Mouse (Mus musculus) liver, embryonic 16.5 days (tissue): Measurements from ENCODE around the gene Tirap. TPM values are rescaled to one million over a fixed set of nuclear protein-coding genes. Genes with fewer than 3 reads are reported as not detected.
"Not testable (repeated sequence)": the region's sequence is repeated elsewhere in the genome, so short reads cannot be mapped to it uniquely, and the experiment has no call there.

Source experiments
- ATAC-seq: fragments of 200-750 bp; cut with Nextera tagmentation; 2 replicates; pipeline ENCODE4 v1.8.0; 2017; ENCODE audit warnings: low read depth, mild to moderate bottlenecking, moderate number of reproducible peaks, moderate library complexity
- H3K27ac ChIP-seq: fragments of 300-500 bp; sonication (generic); 2 replicates; pipeline ENCODE4 v1.5.1; 2014; ENCODE audit warnings: mild to moderate bottlenecking, low read length
- H3K27me3 ChIP-seq: fragments of 300-500 bp; sonication (generic); 2 replicates; pipeline ENCODE4 v1.6.1; 2014; ENCODE audit warnings: low read depth, low read length, mixed read lengths; ENCODE audit not compliant: control insufficient read depth, insufficient read depth
- H3K36me3 ChIP-seq: fragments of 300-500 bp; sonication (generic); 2 replicates; pipeline ENCODE4 v1.6.1; 2014; ENCODE audit warnings: mild to moderate bottlenecking; ENCODE audit not compliant: control insufficient read depth, insufficient read depth
- H3K4me1 ChIP-seq: fragments of 300-500 bp; sonication (generic); 2 replicates; pipeline ENCODE4 v1.6.1; 2014; ENCODE audit warnings: low read depth, low read length, mixed read lengths; ENCODE audit not compliant: control insufficient read depth
- H3K4me2 ChIP-seq: fragments of 300-500 bp; sonication (generic); 2 replicates; pipeline ENCODE4 v1.6.1; 2014; ENCODE audit warnings: low read depth, low read length, mixed read lengths
- H3K4me3 ChIP-seq: fragments of 300-500 bp; sonication (generic); 2 replicates; pipeline ENCODE4 v1.5.1; 2014; ENCODE audit warnings: low read depth, mild to moderate bottlenecking, low read length
- H3K9ac ChIP-seq: fragments of 300-500 bp; sonication (generic); 2 replicates; pipeline ENCODE4 v1.6.1; 2014; ENCODE audit warnings: low read depth, low read length
- H3K9me3 ChIP-seq: fragments of 300-500 bp; sonication (generic); replicated peaks from 2 replicates; pipeline ENCODE4 v1.6.1; 2016; ENCODE audit warnings: low read length; ENCODE audit not compliant: control insufficient read depth
- WGBS: fragments of 180-500 bp; shearing (Covaris S2); extraction: QIAGEN DNeasy Blood & Tissue Kit; methylation state at CpG from one replicate; pipeline ENCODE4 v1.1.7; 2014; ENCODE audit not compliant: insufficient replicate concordance; 5-methylcytosine and 5-hydroxymethylcytosine counted together
- polyA plus RNA-seq: library from polyadenylated mRNA; unstranded; fragments of >200 nt; fragmentation: Nextera tagmentation; extraction: Ambion mirVana; gene quantifications from 2 replicates; pipeline ENCODE4 v1.2.1, GENCODE M21; 2015

Tirap gene
- polyA plus RNA-seq, 1 experiment from 2014 or later = 8.5 TPM

DNA sequence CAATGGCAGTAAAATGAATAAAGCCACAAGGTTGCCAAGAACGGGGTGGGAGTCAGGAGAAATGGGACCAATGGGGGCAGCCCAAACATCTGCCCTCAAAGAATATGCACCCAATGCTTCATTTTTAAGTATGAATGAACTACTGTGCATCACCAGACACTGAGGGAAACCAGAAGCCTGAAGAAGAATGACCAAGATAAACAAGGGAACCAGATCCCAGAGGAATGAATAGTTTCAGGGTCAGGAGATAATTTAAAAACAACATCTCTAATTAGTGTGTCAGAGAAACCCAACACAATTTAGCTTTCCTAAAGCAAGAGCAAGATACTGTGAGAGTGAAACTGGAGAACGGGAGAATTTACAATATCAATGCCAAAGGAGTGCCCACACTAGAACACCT, 39.4 kb downstream of the Tirap start:
- Histone ChIP-seq H3K9me3 (no peaks in the 10 kb centered on the region), H3K4me1 (no peaks in the 10 kb centered on the region; the same call in 1 of the 2 replicates), H3K4me3 (no peak overlapping the region), H3K4me2 (no peak overlapping the region), H3K27me3 (no peaks in the 10 kb centered on the region), H3K9ac (no peak overlapping the region), H3K36me3 (no peaks in the 10 kb centered on the region), H3K27ac (no peak overlapping the region)
- WGBS = 75% methylated on average over 2 of the region's 2 CpGs
- ATAC-seq = no peak

GRCm38 (mm10) chr9:35158477-35158876, 41.6 kb downstream of the Tirap start:
- Histone ChIP-seq H3K4me1 (no peaks in the 10 kb centered on the region), H3K27ac (no peak overlapping the region), H3K36me3 (no peaks in the 10 kb centered on the region), H3K9ac (no peak overlapping the region), H3K4me3 (no peak overlapping the region), H3K9me3 (no peaks in the 10 kb centered on the region), H3K27me3 (no peaks in the 10 kb centered on the region), H3K4me2 (no peak overlapping the region)
- ATAC-seq = no peak
- 73% methylated on average over 3 of the region's 3 CpGs for WGBS

- H3K9ac ChIP-seq = no peak overlapping the region
- H3K4me3 ChIP-seq = no peak overlapping the region
- no peaks in the 10 kb centered on the region for H3K36me3 ChIP-seq
- 68% methylated on average over 4 of the region's 4 CpGs for WGBS
- H3K4me2 ChIP-seq = no peak overlapping the region
- no peaks in the 10 kb centered on the region for H3K4me1 ChIP-seq
- H3K9me3 ChIP-seq = no peaks in the 10 kb centered on the region
- ATAC-seq = no peak
- no peaks in the 10 kb centered on the region for H3K27me3 ChIP-seq
- H3K27ac ChIP-seq = 0 out of 2 replicates have a peak overlapping the region, but pooled peaks have one; percentile 20
Measured at GRCm38 (mm10) chr9:35156862-35157261, 43.2 kb downstream of the Tirap start.

GRCm38 (mm10) chr9:35156002-35156710, 43.9 kb downstream of the Tirap start:
- no peak overlapping the region for H3K4me3 ChIP-seq
- 79% methylated on average over 5 of the region's 5 CpGs for WGBS
- H3K27me3 ChIP-seq = no peaks in the 10 kb centered on the region
- no peaks in the 10 kb centered on the region for H3K9me3 ChIP-seq
- no peak for ATAC-seq
- no peaks in the 10 kb centered on the region for H3K36me3 ChIP-seq
- no peak overlapping the region for H3K9ac ChIP-seq
- H3K4me2 ChIP-seq = no peak overlapping the region
- no peaks in the 10 kb centered on the region for H3K4me1 ChIP-seq
- 0 out of 2 replicates have a peak overlapping the region, but pooled peaks have one; percentile 20 for H3K27ac ChIP-seq

GRCm38 (mm10) chr9:35152923-35153322, 47.2 kb downstream of the Tirap start:
- WGBS = 50% methylated on average over 1 of the region's 1 CpGs
- ATAC-seq = no peak
- Histone ChIP-seq H3K9ac (no peak overlapping the region), H3K4me1 (no peaks in the 10 kb centered on the region), H3K4me2 (no peak overlapping the region), H3K27ac (no peak overlapping the region), H3K27me3 (no peaks in the 10 kb centered on the region), H3K4me3 (no peak overlapping the region), H3K9me3 (no peaks in the 10 kb centered on the region), H3K36me3 (no peaks in the 10 kb centered on the region)

DNA sequence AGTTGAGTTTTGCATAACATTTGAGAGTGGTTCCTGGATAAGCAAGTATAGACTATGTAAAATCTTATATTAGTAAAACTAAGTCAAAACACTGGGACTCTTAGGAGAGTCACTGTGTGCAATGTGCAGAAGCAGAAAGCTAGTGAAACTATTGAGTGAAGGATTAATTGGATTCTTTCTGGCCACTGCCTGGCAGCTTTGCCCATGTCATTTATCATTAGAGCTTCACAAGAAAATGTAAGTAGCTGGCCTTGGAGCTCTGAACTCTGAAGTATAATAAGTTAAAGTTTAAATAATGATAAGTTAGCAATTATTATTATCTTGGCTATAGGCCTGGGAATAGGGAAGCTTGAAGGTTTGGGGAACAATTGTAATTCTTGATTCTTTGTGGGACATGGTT, 51.3 kb downstream of the Tirap start:
- not testable (repeated sequence) for H3K27ac ChIP-seq, ATAC-seq, H3K9me3 ChIP-seq, H3K4me1 ChIP-seq, H3K9ac ChIP-seq, H3K27me3 ChIP-seq, H3K36me3 ChIP-seq, H3K4me3 ChIP-seq, H3K4me2 ChIP-seq

- WGBS = 89% methylated on average over 14 of the region's 14 CpGs
- H3K4me3 ChIP-seq, H3K9me3 ChIP-seq, H3K36me3 ChIP-seq, H3K9ac ChIP-seq, H3K4me1 ChIP-seq, ATAC-seq, H3K27me3 ChIP-seq, H3K27ac ChIP-seq, H3K4me2 ChIP-seq: not testable (repeated sequence)
Measured at GRCm38 (mm10) chr9:35147261-35147660, 52.8 kb downstream of the Tirap start.

DNA sequence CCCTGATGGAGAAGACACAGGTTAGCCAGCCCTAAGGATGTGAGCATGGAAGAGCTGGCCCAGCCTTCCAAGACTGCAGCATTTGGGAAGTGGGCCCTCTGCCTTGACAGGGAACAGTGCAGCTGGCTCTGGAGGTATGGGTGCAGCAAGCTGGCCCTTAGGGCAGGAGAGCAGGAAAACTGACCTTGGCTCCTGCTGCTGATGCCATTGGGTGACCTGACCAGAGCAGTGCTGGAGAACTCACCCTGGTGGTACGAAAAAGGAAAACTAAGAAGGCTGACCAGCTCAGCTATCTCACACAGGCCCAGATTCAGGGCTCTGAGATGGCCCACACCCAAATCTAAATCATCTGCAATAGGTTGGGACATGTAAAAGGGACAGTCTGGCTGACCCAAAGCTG, 54.3 kb downstream of the Tirap start:
- 67% methylated on average over 1 of the region's 1 CpGs for WGBS
- H3K9ac ChIP-seq = no peak overlapping the region
- no peak for ATAC-seq
- no peak overlapping the region for H3K27ac ChIP-seq
- no peaks in the 10 kb centered on the region for H3K36me3 ChIP-seq
- H3K4me1 ChIP-seq = peaks cover 3% of the 10 kb centered on the region; the same call in 1 of the 2 replicates
- H3K9me3 ChIP-seq = no peaks in the 10 kb centered on the region
- no peak overlapping the region for H3K4me2 ChIP-seq
- no peak overlapping the region for H3K4me3 ChIP-seq
- H3K27me3 ChIP-seq = no peaks in the 10 kb centered on the region

DNA sequence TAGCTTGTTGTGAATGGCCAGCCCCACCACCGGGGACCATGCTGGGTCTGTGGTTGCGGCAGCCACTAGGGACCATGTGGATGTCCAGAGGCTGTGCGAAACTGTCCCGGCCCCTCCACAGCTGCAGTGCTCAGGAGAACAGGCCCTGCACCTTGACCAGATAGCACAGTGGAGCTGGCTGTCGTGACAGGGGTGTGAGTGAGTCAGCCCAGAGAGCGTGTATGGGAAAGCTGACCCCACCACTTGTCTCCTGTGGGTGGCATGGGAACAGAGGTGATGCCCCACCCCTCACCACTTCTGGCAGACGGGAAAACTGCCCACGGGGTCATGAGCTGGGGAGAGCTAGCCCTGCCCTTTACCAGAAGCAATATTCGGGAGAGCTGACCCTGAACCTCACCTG, 55.0 kb downstream of the Tirap start:
- no peak for ATAC-seq
- 83% methylated on average over 9 of the region's 9 CpGs for WGBS

More for the DNA sequence above, 55.0 kb downstream of the Tirap start:
- Histone ChIP-seq H3K27ac (no peak overlapping the region), H3K4me1 (peaks cover 3% of the 10 kb centered on the region; the same call in 1 of the 2 replicates), H3K36me3 (no peaks in the 10 kb centered on the region), H3K4me2 (no peak overlapping the region), H3K4me3 (no peak overlapping the region), H3K9ac (no peak overlapping the region), H3K9me3 (no peaks in the 10 kb centered on the region), H3K27me3 (no peaks in the 10 kb centered on the region)
